Mouse (Mus musculus): Measurements from ENCODE around the gene Chd3. TPM values are rescaled to one million over a fixed set of nuclear protein-coding genes. Genes with fewer than 3 reads are reported as not detected.

Gene Chd3
- polyA plus RNA-seq, 1 experiment from 2014 or later: 135 TPM

GRCm38 (mm10) chr11:69346441-69346840 is 22.8 kb downstream of the Chd3 start:
- Histone ChIP-seq H3K9me3 (no peaks in the 10 kb centered on the region), H3K4me2 (no peak overlapping the region), H3K9ac (no peak overlapping the region), H3K36me3 (peaks cover 89% of the 10 kb centered on the region), H3K4me1 (peaks cover 2% of the 10 kb centered on the region), H3K27ac (no peak overlapping the region), H3K4me3 (no peak overlapping the region), H3K27me3 (no peaks in the 10 kb centered on the region)
- WGBS: 92% methylated on average over 26 of the region's 26 CpGs
- ATAC-seq (ENCODE audit: insufficient number of reproducible peaks, insufficient read depth, low FRiP score, low TSS enrichment, low read depth): no peak

- Histone ChIP-seq H3K9ac (peak within 1 kb of the TSS; percentile 83), H3K27me3 (no peaks in the 10 kb centered on the region), H3K4me3 (peak within 1 kb of the TSS; percentile 63), H3K9me3 (no peaks in the 10 kb centered on the region), H3K27ac (peak within 1 kb of the TSS; percentile 94), H3K36me3 (peaks cover 29% of the 10 kb centered on the region), H3K4me2 (peak within 1 kb of the TSS; percentile 82), H3K4me1 (peaks cover 18% of the 10 kb centered on the region)
- under 1% methylated on average over 99 of the region's 99 CpGs for WGBS
- ATAC-seq (ENCODE audit: insufficient number of reproducible peaks, insufficient read depth, low FRiP score, low TSS enrichment, low read depth): peak; percentile 86
These were observed 28.8 kb downstream of the Chd3 start, which contains the start of gene Rnf227 for GRCm38 (mm10) chr11:69340161-69341131. Rnf227 (plus strand) TSS chr11:69340461.

GRCm38 (mm10) chr11:69334796-69335195 is 34.4 kb downstream of the Chd3 start:
- no peaks in the 10 kb centered on the region for H3K9me3 ChIP-seq
- 76% methylated on average over 4 of the region's 4 CpGs for WGBS
- no peak overlapping the region for H3K4me2 ChIP-seq
- no peaks in the 10 kb centered on the region for H3K36me3 ChIP-seq
- no peak overlapping the region for H3K27ac ChIP-seq
- no peak for ATAC-seq (ENCODE audit: insufficient number of reproducible peaks, insufficient read depth, low FRiP score, low TSS enrichment, low read depth)
- no peak overlapping the region for H3K4me3 ChIP-seq
- peaks cover 20% of the 10 kb centered on the region for H3K4me1 ChIP-seq
- 0 out of 2 replicates have a peak, but pooled peaks cover 3% of the 10 kb centered on the region for H3K27me3 ChIP-seq
- no peak overlapping the region for H3K9ac ChIP-seq

- Histone ChIP-seq H3K9ac (no peak overlapping the region), H3K27ac (no peak overlapping the region), H3K27me3 (0 out of 2 replicates have a peak, but pooled peaks cover 9% of the 10 kb centered on the region), H3K4me2 (no peak overlapping the region), H3K36me3 (no peaks in the 10 kb centered on the region), H3K4me1 (peaks cover 17% of the 10 kb centered on the region), H3K9me3 (no peaks in the 10 kb centered on the region), H3K4me3 (no peak overlapping the region)
- WGBS: 63% methylated on average over 3 of the region's 3 CpGs
- no peak for ATAC-seq (ENCODE audit: insufficient number of reproducible peaks, insufficient read depth, low FRiP score, low TSS enrichment, low read depth)
These were observed 35.3 kb downstream of the Chd3 start for GRCm38 (mm10) chr11:69333922-69334321.

GRCm38 (mm10) chr11:69332713-69333253 is 36.4 kb downstream of the Chd3 start:
- Histone ChIP-seq H3K4me3 (0 out of 2 replicates have a peak overlapping the region, but pooled peaks have one; percentile 45), H3K4me1 (peaks cover 17% of the 10 kb centered on the region), H3K36me3 (no peaks in the 10 kb centered on the region), H3K9ac (no peak overlapping the region), H3K4me2 (peak overlapping the region; percentile 63), H3K27me3 (peaks cover 19% of the 10 kb centered on the region), H3K9me3 (no peaks in the 10 kb centered on the region), H3K27ac (peak overlapping the region; percentile 52)
- no peak for ATAC-seq (ENCODE audit: insufficient number of reproducible peaks, insufficient read depth, low FRiP score, low TSS enrichment, low read depth)
- WGBS: 39% methylated on average over 8 of the region's 8 CpGs

GRCm38 (mm10) chr11:69331929-69332405 is 37.2 kb downstream of the Chd3 start:
- H3K4me3 ChIP-seq: peak overlapping the region; percentile 45
- peak overlapping the region; percentile 72 for H3K9ac ChIP-seq
- peak; percentile 56; the same call in 1 of the 2 replicates for ATAC-seq (ENCODE audit: insufficient number of reproducible peaks, insufficient read depth, low FRiP score, low TSS enrichment, low read depth)
- peaks cover 27% of the 10 kb centered on the region for H3K27me3 ChIP-seq
- no peaks in the 10 kb centered on the region for H3K9me3 ChIP-seq
- WGBS: under 1% methylated on average over 24 of the region's 24 CpGs
- H3K4me2 ChIP-seq: peak overlapping the region; percentile 63
- H3K36me3 ChIP-seq: no peaks in the 10 kb centered on the region
- H3K4me1 ChIP-seq: peaks cover 20% of the 10 kb centered on the region
- H3K27ac ChIP-seq: peak overlapping the region; percentile 52

GRCm38 (mm10) chr11:69331152-69331551 is 38.1 kb downstream of the Chd3 start:
- no peaks in the 10 kb centered on the region for H3K36me3 ChIP-seq
- peaks cover 27% of the 10 kb centered on the region for H3K4me1 ChIP-seq
- peak overlapping the region; percentile 52 for H3K27ac ChIP-seq
- H3K27me3 ChIP-seq: peaks cover 35% of the 10 kb centered on the region
- H3K4me2 ChIP-seq: peak overlapping the region; percentile 63
- ATAC-seq (ENCODE audit: insufficient number of reproducible peaks, insufficient read depth, low FRiP score, low TSS enrichment, low read depth): no peak
- WGBS: 86% methylated on average over 6 of the region's 6 CpGs
- H3K4me3 ChIP-seq: peak overlapping the region; percentile 45
- peak overlapping the region; percentile 72 for H3K9ac ChIP-seq
- no peaks in the 10 kb centered on the region for H3K9me3 ChIP-seq

- Histone ChIP-seq H3K9ac (no peak overlapping the region), H3K9me3 (no peaks in the 10 kb centered on the region), H3K4me3 (no peak overlapping the region), H3K36me3 (no peaks in the 10 kb centered on the region), H3K4me1 (peaks cover 43% of the 10 kb centered on the region), H3K4me2 (no peak overlapping the region), H3K27me3 (peaks cover 35% of the 10 kb centered on the region), H3K27ac (no peak overlapping the region)
- ATAC-seq (ENCODE audit: insufficient number of reproducible peaks, insufficient read depth, low FRiP score, low TSS enrichment, low read depth): no peak
- 94% methylated on average over 6 of the region's 6 CpGs for WGBS
These were observed 40.7 kb downstream of the Chd3 start for GRCm38 (mm10) chr11:69328517-69328916.

- Histone ChIP-seq H3K9me3 (no peaks in the 10 kb centered on the region), H3K9ac (no peak overlapping the region), H3K4me3 (no peak overlapping the region), H3K27me3 (peaks cover 35% of the 10 kb centered on the region), H3K4me1 (peaks cover 44% of the 10 kb centered on the region), H3K4me2 (no peak overlapping the region; the same call in 1 of the 2 replicates), H3K36me3 (no peaks in the 10 kb centered on the region), H3K27ac (no peak overlapping the region)
- ATAC-seq (ENCODE audit: insufficient number of reproducible peaks, insufficient read depth, low FRiP score, low TSS enrichment, low read depth): no peak
- WGBS: 49% methylated on average over 6 of the region's 6 CpGs
These were observed 41.6 kb downstream of the Chd3 start for GRCm38 (mm10) chr11:69327648-69328047.

- Histone ChIP-seq H3K9ac (peak overlapping the region; percentile 73; the same call in 1 of the 2 replicates), H3K36me3 (no peaks in the 10 kb centered on the region), H3K27me3 (peaks cover 35% of the 10 kb centered on the region), H3K4me1 (peaks cover 44% of the 10 kb centered on the region), H3K4me3 (peak overlapping the region; percentile 55), H3K27ac (no peak overlapping the region), H3K4me2 (peak overlapping the region; percentile 96), H3K9me3 (no peaks in the 10 kb centered on the region)
- no peak for ATAC-seq (ENCODE audit: insufficient number of reproducible peaks, insufficient read depth, low FRiP score, low TSS enrichment, low read depth)
- WGBS: 12% methylated on average over 9 of the region's 9 CpGs
These were observed 42.1 kb downstream of the Chd3 start for GRCm38 (mm10) chr11:69327157-69327442.

GRCm38 (mm10) chr11:69326408-69327156 is 42.6 kb downstream of the Chd3 start:
- Histone ChIP-seq H3K36me3 (no peaks in the 10 kb centered on the region), H3K4me2 (peak overlapping the region; percentile 96), H3K9ac (peak overlapping the region; percentile 73), H3K4me1 (peaks cover 47% of the 10 kb centered on the region), H3K4me3 (peak overlapping the region; percentile 55), H3K27ac (no peak overlapping the region), H3K9me3 (no peaks in the 10 kb centered on the region), H3K27me3 (peaks cover 35% of the 10 kb centered on the region)
- no peak for ATAC-seq (ENCODE audit: insufficient number of reproducible peaks, insufficient read depth, low FRiP score, low TSS enrichment, low read depth)
- 1% methylated on average over 45 of the region's 45 CpGs for WGBS

Measured in embryonic facial prominence, embryonic 13.5 days (tissue).